Mouse (Mus musculus) intestine, embryonic 14.5 days (tissue): ENCODE measurements around the gene Prpsap2. TPM values are rescaled to one million over a fixed set of nuclear protein-coding genes. Genes with fewer than 3 reads are reported as not detected.

ENCODE experiments used
- ATAC-seq: fragments of 200-750 bp; cut with Nextera tagmentation; replicated peaks from 2 replicates; pipeline ENCODE4 v1.8.0; 2017; ENCODE audit warnings: low read depth, moderate number of reproducible peaks, moderate TSS enrichment, moderate library complexity; ENCODE audit not compliant: low FRiP score, low TSS enrichment
- DNase-seq: peaks from one replicate; pipeline ENCODE4 v3.0.0-alpha.2; 2018; ENCODE audit warnings: low spot score
- H3K27ac ChIP-seq: fragments of 300-500 bp; sonication (generic); 2 replicates; pipeline ENCODE4 v1.5.1; 2014; ENCODE audit warnings: low read depth, mild to moderate bottlenecking, control low read depth
- H3K27me3 ChIP-seq: fragments of 300-500 bp; sonication (generic); replicated peaks from 2 replicates; pipeline ENCODE4 v1.6.1; 2014; ENCODE audit warnings: low read length, control low read depth; ENCODE audit not compliant: control insufficient read depth, insufficient read depth
- H3K36me3 ChIP-seq: fragments of 300-500 bp; sonication (generic); 2 replicates; pipeline ENCODE4 v1.6.1; 2014; ENCODE audit warnings: low read length, control low read depth; ENCODE audit not compliant: control insufficient read depth, insufficient read depth
- H3K4me1 ChIP-seq: fragments of 300-500 bp; sonication (generic); replicated peaks from 2 replicates; pipeline ENCODE4 v1.6.1; 2014; ENCODE audit warnings: low read length, control low read depth, mixed read lengths; ENCODE audit not compliant: control insufficient read depth, insufficient read depth
- H3K4me2 ChIP-seq: fragments of 300-500 bp; sonication (generic); 2 replicates; pipeline ENCODE4 v1.6.1; 2014; ENCODE audit warnings: low read length
- H3K4me3 ChIP-seq: fragments of 300-500 bp; sonication (generic); 2 replicates; pipeline ENCODE4 v1.5.1; 2014; ENCODE audit warnings: low read depth, low read length, control low read depth, mixed read lengths
- H3K9ac ChIP-seq: fragments of 300-500 bp; sonication (generic); 2 replicates; pipeline ENCODE4 v1.6.1; 2014; ENCODE audit warnings: mild to moderate bottlenecking, low read length
- H3K9me3 ChIP-seq: fragments of 300-500 bp; sonication (generic); 2 replicates; pipeline ENCODE4 v1.6.1; 2016; ENCODE audit warnings: low read length, control low read depth; ENCODE audit not compliant: control insufficient read depth
- WGBS: fragments of 180-500 bp; shearing (Covaris S2); extraction: QIAGEN DNeasy Blood & Tissue Kit; methylation state at CpG from one replicate; pipeline ENCODE4 v1.1.7; 2014; 5-methylcytosine and 5-hydroxymethylcytosine counted together
- polyA plus RNA-seq: library from polyadenylated mRNA; unstranded; fragments of >200 nt; fragmentation: Nextera tagmentation; extraction: Ambion mirVana; gene quantifications from 2 replicates; pipeline ENCODE4 v1.2.1, GENCODE M21; 2014

Prpsap2 gene
- polyA plus RNA-seq, 1 experiment from 2014 or later: 22.7 TPM

DNA sequence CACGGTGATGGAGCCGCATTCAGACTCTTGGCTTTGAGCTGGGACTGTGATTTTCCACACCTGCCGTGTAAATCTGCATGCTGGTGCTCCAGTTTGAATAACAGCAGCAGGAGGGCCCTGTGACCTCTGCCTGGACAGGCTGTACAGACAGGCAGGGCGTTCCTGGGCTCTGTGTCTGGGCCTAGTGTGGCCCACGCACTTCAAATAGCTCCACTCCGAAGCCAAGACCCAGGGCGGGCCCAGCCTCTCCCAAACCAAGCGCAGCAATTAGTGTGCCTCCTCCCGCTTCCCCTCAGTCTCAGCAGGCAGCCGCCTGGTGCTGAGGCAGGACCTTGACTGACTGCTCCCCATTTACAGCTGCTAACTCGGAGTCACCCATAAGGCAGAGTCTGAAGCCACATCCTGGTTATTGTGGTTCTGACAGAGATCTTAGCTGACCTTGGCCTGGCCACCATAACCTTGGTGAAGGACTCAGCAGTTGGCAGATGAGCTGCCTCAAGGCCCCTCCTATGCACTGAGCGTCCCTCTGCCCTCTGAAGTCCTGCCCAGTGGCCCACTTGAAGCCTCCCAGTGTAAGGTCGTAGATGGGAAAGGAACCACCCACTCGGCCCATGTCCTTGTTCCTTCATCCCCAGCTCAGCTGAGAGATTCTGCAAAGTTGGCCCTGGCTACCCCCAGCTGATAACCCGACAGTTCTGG lies 48.6 kb downstream of the Prpsap2 start:
- H3K36me3 ChIP-seq: no peaks in the 10 kb centered on the region
- no peak for ATAC-seq
- no peak overlapping the region for H3K9ac ChIP-seq
- DNase-seq: no peak
- no peak overlapping the region for H3K4me2 ChIP-seq
- no peaks in the 10 kb centered on the region for H3K27me3 ChIP-seq
- no peak overlapping the region for H3K4me3 ChIP-seq
- H3K9me3 ChIP-seq: no peaks in the 10 kb centered on the region
- H3K27ac ChIP-seq: no peak overlapping the region
- H3K4me1 ChIP-seq: no peaks in the 10 kb centered on the region
- 54% methylated on average over 15 of the region's 15 CpGs for WGBS

DNA sequence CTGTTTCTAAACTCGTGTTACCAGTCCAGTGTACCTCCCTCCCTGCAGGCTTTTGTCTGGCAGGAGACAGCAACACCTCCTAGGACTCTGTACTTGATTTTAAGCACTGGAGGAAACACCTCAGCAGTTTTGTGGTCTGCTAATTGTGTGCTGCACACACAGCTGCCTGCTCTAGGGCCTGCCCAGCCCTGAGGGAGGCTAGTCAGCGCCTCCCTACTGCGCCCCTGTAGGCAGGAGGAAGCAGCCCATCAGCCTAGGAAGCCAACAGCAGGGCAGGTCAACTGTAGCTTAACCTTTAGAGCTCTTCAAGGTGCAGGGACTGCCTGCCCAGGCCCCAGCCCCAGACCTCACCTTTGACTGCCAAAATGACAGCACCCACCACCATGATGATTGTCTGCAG lies 53.0 kb downstream of the Prpsap2 start:
- no peak for ATAC-seq
- no peaks in the 10 kb centered on the region for H3K9me3 ChIP-seq
- no peak overlapping the region for H3K4me3 ChIP-seq
- 47% methylated on average over 3 of the region's 3 CpGs for WGBS
- no peak for DNase-seq
- H3K27me3 ChIP-seq: no peaks in the 10 kb centered on the region
- no peaks in the 10 kb centered on the region for H3K36me3 ChIP-seq
- no peak overlapping the region for H3K27ac ChIP-seq
- no peak overlapping the region for H3K9ac ChIP-seq
- H3K4me1 ChIP-seq: no peaks in the 10 kb centered on the region
- H3K4me2 ChIP-seq: no peak overlapping the region

DNA sequence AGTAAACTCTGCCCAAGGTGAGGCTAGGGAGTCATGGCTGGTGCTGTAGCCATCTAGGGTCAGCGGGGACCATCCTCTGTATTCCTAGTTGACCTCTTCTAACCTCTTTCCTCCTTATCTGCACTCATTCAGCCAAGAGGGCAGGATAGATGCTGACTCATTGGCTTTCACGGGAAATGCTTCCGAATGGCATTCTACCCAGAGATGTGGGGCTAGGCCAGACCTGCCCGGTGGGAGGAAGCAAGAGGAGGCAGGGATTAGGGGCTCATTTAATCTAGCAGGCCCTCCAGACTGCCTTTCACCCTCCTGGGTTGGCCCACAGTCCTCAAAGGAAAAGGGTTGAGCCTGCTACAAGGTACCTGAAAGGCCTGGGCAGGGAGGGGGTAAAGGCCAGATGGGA lies 55.7 kb downstream of the Prpsap2 start:
- Histone ChIP-seq H3K36me3 (no peaks in the 10 kb centered on the region), H3K9me3 (no peaks in the 10 kb centered on the region), H3K4me2 (no peak overlapping the region), H3K27me3 (no peaks in the 10 kb centered on the region), H3K27ac (no peak overlapping the region), H3K9ac (no peak overlapping the region), H3K4me3 (no peak overlapping the region), H3K4me1 (no peaks in the 10 kb centered on the region)
- DNase-seq (no peak), ATAC-seq (no peak)
- WGBS: 64% methylated on average over 4 of the region's 4 CpGs

DNA sequence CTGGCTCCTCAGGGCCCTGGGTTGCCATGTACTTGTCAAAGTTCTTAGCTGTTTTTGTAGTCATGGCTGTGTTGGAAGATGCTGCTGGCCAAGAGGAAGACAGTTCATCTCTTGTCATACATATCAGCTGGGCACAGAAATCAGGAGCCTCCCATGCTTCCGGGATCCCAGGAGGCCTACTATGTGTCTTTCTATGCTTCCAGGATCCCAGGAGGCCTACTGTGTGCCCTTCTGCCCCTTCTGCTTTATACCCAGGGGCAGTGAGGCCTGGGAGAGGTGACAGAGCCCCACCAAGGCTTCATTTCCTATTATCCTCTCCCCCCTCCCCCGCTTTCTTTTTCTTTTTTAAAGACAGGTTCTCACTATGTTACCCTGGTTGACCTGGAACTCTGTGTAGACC lies 56.3 kb downstream of the Prpsap2 start:
- Histone ChIP-seq H3K4me1 (no peaks in the 10 kb centered on the region), H3K9ac (no peak overlapping the region), H3K36me3 (no peaks in the 10 kb centered on the region), H3K27me3 (no peaks in the 10 kb centered on the region), H3K4me3 (no peak overlapping the region), H3K9me3 (no peaks in the 10 kb centered on the region), H3K4me2 (no peak overlapping the region), H3K27ac (no peak overlapping the region)
- ATAC-seq (no peak), DNase-seq (no peak)
- WGBS: 97% methylated on average over 2 of the region's 2 CpGs

DNA sequence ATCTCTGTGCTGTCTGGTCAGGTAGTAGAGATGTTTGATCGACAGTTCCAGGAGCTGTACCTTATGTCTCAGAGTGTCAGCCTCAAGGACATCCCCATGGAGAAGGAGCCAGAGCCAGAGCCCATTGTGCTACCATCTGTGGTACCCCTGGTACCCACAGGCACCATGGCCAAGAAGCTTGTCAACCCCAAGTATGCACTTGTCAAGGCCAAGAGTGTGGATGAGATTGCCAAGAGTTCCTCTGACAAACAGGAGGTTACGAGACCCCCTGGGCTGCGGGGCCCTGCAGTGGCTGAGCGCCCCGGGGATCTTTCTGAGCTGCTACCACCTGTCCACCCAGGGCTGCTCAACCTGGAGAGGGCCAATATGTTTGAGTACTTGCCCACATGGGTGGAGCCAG lies 59.4 kb downstream of the Prpsap2 start:
- Histone ChIP-seq H3K9ac (no peak overlapping the region), H3K9me3 (no peaks in the 10 kb centered on the region), H3K4me2 (no peak overlapping the region), H3K27ac (no peak overlapping the region), H3K4me1 (no peaks in the 10 kb centered on the region), H3K4me3 (no peak overlapping the region), H3K27me3 (no peaks in the 10 kb centered on the region), H3K36me3 (no peaks in the 10 kb centered on the region)
- 98% methylated on average over 5 of the region's 5 CpGs for WGBS
- DNase-seq: no peak
- ATAC-seq: no peak

DNA sequence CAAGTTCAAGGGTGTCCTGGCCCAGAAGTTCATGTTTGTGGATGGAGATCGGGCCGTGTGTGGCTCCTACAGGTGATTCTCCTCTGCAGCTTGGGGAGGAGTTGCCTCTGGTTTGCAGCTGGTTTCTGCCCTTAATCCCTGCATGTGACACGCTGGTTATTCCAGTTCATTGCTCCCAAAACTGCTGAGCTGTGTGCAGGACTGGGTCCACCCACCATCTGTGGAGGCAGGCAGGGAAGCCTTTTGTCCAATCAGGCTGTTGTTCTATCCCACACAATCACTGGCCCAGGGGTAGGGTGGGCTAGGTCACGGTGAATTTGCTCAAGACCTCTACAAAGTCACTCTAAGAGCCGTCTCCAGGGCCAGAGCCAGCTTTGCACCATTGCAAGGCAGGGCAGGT lies 60.2 kb downstream of the Prpsap2 start:
- Histone ChIP-seq H3K4me2 (no peak overlapping the region), H3K4me1 (no peaks in the 10 kb centered on the region), H3K9ac (no peak overlapping the region), H3K36me3 (no peaks in the 10 kb centered on the region), H3K27me3 (no peaks in the 10 kb centered on the region), H3K4me3 (no peak overlapping the region), H3K27ac (no peak overlapping the region), H3K9me3 (no peaks in the 10 kb centered on the region)
- DNase-seq: no peak
- ATAC-seq: no peak
- WGBS: 79% methylated on average over 5 of the region's 5 CpGs

DNA sequence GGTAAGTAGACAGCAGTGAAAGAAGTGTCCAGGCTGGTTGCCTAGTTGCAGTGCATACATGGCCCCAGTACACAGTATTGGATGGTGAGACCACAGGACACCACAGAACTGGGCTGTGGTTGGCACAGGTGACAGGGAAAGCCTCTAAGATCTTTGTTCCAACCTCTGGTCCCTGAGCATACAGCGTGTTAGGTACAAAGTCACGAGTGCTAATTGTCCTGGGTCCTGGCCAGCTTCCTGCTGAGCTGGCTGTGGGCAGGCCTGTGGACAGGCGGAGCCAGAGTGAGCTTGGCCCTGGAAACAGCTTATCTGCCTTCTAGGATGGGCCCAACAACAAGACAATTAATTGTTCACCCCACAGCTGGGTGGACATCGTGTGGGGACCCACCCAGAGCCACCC lies 62.0 kb downstream of the Prpsap2 start:
- ATAC-seq: no peak
- no peak overlapping the region for H3K27ac ChIP-seq
- no peaks in the 10 kb centered on the region for H3K9me3 ChIP-seq
- no peak overlapping the region for H3K4me3 ChIP-seq
- H3K9ac ChIP-seq: no peak overlapping the region
- no peaks in the 10 kb centered on the region for H3K36me3 ChIP-seq
- no peak overlapping the region for H3K4me2 ChIP-seq
- H3K27me3 ChIP-seq: no peaks in the 10 kb centered on the region
- H3K4me1 ChIP-seq: no peaks in the 10 kb centered on the region
- 75% methylated on average over 4 of the region's 4 CpGs for WGBS
- DNase-seq: no peak

DNA sequence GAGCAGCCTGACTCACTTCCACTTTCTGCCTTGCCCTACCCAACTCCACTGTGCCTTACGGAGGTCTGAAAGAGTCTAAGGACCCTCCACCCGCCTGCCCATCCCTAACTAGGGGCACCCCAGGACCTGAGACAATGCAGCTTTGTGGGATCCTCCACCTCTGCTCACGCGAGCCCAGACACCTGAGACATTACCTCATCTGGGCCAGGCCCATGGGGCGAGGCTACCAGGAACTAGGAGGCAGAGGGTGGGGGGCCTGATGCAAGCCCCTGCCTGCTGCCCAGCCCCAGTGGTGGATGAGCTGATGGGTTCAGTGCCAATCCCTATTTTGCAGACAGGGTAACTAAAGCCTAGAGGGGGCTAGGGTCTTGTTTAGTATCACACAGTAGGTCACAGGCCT lies 62.4 kb downstream of the Prpsap2 start:
- Histone ChIP-seq H3K4me2 (no peak overlapping the region), H3K4me1 (no peaks in the 10 kb centered on the region), H3K4me3 (no peak overlapping the region), H3K9me3 (no peaks in the 10 kb centered on the region), H3K9ac (no peak overlapping the region), H3K27me3 (no peaks in the 10 kb centered on the region), H3K36me3 (no peaks in the 10 kb centered on the region), H3K27ac (no peak overlapping the region)
- 79% methylated on average over 5 of the region's 5 CpGs for WGBS
- no peak for ATAC-seq
- DNase-seq: no peak

DNA sequence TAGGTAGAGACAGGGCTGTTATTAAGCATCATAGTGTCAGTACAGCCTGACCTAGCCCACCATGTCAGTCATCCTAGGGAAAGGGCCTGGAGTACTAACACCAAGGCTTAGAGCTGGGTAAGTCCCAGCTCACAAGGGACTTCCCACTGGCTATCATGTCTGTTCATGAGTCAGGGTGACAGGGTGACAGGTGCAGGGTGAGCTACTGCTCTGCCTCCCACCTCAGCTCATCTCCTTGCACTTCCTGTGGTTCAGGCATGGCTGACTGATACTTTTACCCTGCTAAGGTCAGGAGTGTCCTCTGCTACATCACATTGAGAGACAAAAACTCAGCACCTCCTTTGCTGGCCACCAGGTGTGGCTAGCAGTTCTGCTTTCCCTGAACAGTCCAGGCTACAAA lies 63.0 kb downstream of the Prpsap2 start:
- H3K36me3 ChIP-seq: no peaks in the 10 kb centered on the region
- ATAC-seq (no peak), DNase-seq (no peak)
- H3K4me2 ChIP-seq: no peak overlapping the region
- H3K27me3 ChIP-seq: no peaks in the 10 kb centered on the region
- no peak overlapping the region for H3K27ac ChIP-seq
- H3K4me3 ChIP-seq: no peak overlapping the region
- H3K4me1 ChIP-seq: no peaks in the 10 kb centered on the region
- H3K9ac ChIP-seq: no peak overlapping the region
- no peaks in the 10 kb centered on the region for H3K9me3 ChIP-seq
